Mouse (Mus musculus) heart, adult 2 months (tissue): ENCODE measurements at regions not wholly inside any gene's neighbourhood (a gene's known extent, or its start where the extent isn't known, plus 50 kb on each side); places are given as distances from the start of the nearest gene placed in this dataset.

Source experiments
- DNase-seq, 2 experiments: peaks; one replicate each; pipeline ENCODE4 v3.0.0; 2021
- H3K27ac ChIP-seq: fragments of 200-600 bp; 2 replicates; pipeline ENCODE4 v1.8.1; 2022
- H3K27me3 ChIP-seq: fragments of 200-500 bp; 2 replicates; pipeline ENCODE4 v1.6.1; 2012; ENCODE audit warnings: mild to moderate bottlenecking, low read length, inconsistent platforms, mixed read lengths; ENCODE audit not compliant: control insufficient read depth, insufficient read depth
- H3K36me3 ChIP-seq: fragments of 200-500 bp; 2 replicates; pipeline ENCODE4 v1.6.1; 2012; ENCODE audit warnings: low read length, inconsistent platforms; ENCODE audit not compliant: control insufficient read depth, insufficient read depth
- H3K4me1 ChIP-seq: fragments of 200-500 bp; 2 replicates; pipeline ENCODE4 v1.6.1; 2011; ENCODE audit warnings: low read length; ENCODE audit not compliant: control insufficient read depth, insufficient read depth
- H3K4me3 ChIP-seq: fragments of 200-600 bp; 2 replicates; pipeline ENCODE4 v1.8.1; 2022
- H3K79me2 ChIP-seq: fragments of 200-500 bp; replicated peaks from 2 replicates; pipeline ENCODE4 v1.6.1; 2012; ENCODE audit warnings: mild to moderate bottlenecking, inconsistent platforms, low read length, moderate library complexity, mixed read lengths; ENCODE audit not compliant: control insufficient read depth, insufficient read depth
- H3K9ac ChIP-seq: fragments of 200-500 bp; 2 replicates; pipeline ENCODE4 v1.6.1; 2012; ENCODE audit warnings: low read depth, mild to moderate bottlenecking, control low read depth, inconsistent platforms, low read length, mixed read lengths
- CTCF ChIP-seq: fragments of 200-600 bp; IDR thresholded peaks from 2 replicates; pipeline ENCODE4 v1.8.1; 2022; ENCODE audit warnings: antibody characterized with exemption, mild to moderate bottlenecking, moderate library complexity
- EP300 ChIP-seq: fragments of 200-500 bp; IDR thresholded peaks from 2 replicates; pipeline ENCODE4 v1.6.1; 2011; ENCODE audit warnings: low read depth, low read length, control low read depth; ENCODE audit not compliant: insufficient read depth
- POLR2A ChIP-seq: fragments of 200-500 bp; IDR thresholded peaks from 2 replicates; pipeline ENCODE4 v1.6.1; 2011; ENCODE audit warnings: mild to moderate bottlenecking, low read depth, low read length, control low read depth; ENCODE audit not compliant: insufficient read depth
- WGBS: fragments of 180-500 bp; shearing (Covaris S2); methylation state at CpG from one replicate; pipeline ENCODE4 v1.1.7; 2018; 5-methylcytosine and 5-hydroxymethylcytosine counted together
- intact Hi-C: fragments of 180-260 bp; cut with DNase I; formaldehyde crosslinking; loops from one replicate; pipeline ENCODE4 v1.15.1; 2025

DNA sequence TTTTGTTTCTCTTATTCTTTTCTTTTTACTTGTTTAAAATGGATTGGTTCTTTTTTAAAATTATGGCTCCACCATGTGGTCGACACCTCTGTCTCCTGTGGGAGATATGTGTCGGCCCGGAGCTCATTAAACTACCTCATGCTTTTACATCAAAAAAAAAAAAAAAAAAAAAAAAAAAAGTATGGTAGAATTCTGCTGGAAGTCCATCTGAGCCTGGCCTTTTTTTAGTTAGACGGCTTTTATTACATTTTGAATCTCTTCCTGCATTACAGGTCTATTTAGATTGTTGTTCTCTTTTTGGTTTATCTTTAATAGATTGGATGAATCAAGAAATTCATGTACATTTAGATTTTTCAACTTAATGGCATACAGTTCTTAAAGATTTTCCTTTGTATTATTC is 350.8 kb upstream of the Ascc3 start:
- intact Hi-C loops = no loop called here
- Histone ChIP-seq H3K36me3 (no peaks in the 10 kb centered on the region), H3K9ac (no peak overlapping the region), H3K27me3 (no peaks in the 10 kb centered on the region), H3K4me3 (no peak overlapping the region), H3K27ac (no peak overlapping the region), H3K79me2 (no peaks in the 10 kb centered on the region), H3K4me1 (no peaks in the 10 kb centered on the region)
- DNase-seq = no peak
- TF ChIP-seq EP300 = no peak
- TF ChIP-seq CTCF = no peak
- TF ChIP-seq POLR2A = no peak
- 60% methylated on average over 4 of the region's 4 CpGs for WGBS

DNA sequence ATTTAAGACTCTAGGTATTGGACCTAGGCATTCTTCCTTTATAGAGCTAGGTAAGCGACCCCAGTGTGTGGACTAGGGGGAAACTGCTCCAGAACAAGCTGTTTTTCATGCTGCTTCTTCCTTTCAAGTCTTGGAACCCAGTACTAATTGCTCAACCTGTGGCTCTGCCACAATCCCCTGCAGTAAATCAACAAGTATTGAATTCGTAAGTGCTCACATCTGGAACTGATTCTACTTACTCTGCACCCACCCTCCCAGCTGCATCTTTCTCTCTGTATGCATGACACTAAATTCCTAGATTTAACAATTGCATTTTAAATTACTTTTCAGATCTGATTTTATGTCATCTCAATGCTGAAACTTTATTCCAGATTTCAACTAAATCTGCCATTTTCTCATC is 388.9 kb upstream of the Ascc3 start:
- Histone ChIP-seq H3K4me3 (no peak overlapping the region), H3K36me3 (no peaks in the 10 kb centered on the region), H3K27ac (no peak overlapping the region), H3K79me2 (no peaks in the 10 kb centered on the region), H3K9ac (no peak overlapping the region), H3K4me1 (no peaks in the 10 kb centered on the region), H3K27me3 (no peaks in the 10 kb centered on the region)
- intact Hi-C loops = no loop called here
- TF ChIP-seq POLR2A (no peak), EP300 (no peak), CTCF (no peak)
- no peak for DNase-seq
- WGBS = 52% methylated on average over 2 of the region's 2 CpGs

DNA sequence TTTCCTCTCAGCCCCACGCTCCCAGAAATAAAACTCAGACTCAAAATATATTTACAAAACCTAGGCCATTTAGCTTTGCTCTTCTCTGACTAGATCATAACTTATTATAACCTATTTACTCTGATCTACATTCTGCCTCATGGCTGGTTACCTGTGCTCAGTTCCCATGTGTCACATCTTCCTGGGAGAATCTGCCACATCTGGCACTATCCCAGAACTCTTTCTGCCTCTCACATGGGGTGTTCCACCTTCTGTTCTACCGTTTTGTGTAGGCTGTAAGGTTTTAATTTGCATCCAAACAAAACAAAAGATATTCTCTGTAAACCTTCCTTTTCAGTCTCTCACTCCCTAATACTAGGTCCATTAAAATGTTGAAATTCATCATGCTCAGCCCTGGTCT is 390.8 kb upstream of the Ascc3 start:
- 38% methylated on average over 2 of the region's 2 CpGs for WGBS
- Histone ChIP-seq H3K36me3 (no peaks in the 10 kb centered on the region), H3K9ac (no peak overlapping the region), H3K4me3 (no peak overlapping the region), H3K4me1 (no peaks in the 10 kb centered on the region), H3K27ac (no peak overlapping the region), H3K79me2 (no peaks in the 10 kb centered on the region), H3K27me3 (no peaks in the 10 kb centered on the region)
- DNase-seq = no peak
- no peak for TF ChIP-seq EP300
- no peak for TF ChIP-seq POLR2A
- no peak for TF ChIP-seq CTCF
- intact Hi-C loops = no loop called here

DNA sequence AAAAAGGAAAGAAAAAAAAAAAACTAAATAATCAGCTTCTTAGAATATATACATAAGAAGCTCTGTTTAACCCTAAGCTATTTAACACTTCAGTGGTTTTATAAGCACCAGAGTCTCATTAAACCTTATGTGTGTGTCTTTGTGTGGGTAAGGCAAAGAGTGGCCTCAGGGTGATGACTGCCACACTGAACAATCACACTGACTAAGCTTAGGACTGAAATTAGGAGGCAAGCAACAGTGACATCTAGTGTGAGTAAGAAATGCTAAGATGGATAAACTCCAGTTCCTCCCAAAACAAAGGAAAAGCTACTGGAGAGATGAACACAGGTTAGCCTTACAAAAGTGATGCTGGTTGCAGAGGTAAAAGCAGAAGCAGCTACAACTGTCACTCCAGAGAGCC is 392.6 kb upstream of the Ascc3 start:
- Histone ChIP-seq H3K27ac (no peak overlapping the region), H3K36me3 (no peaks in the 10 kb centered on the region), H3K79me2 (no peaks in the 10 kb centered on the region), H3K4me3 (no peak overlapping the region), H3K27me3 (no peaks in the 10 kb centered on the region), H3K9ac (no peak overlapping the region), H3K4me1 (no peaks in the 10 kb centered on the region)
- no peak for TF ChIP-seq EP300
- 0 out of 2 replicates have a peak, but pooled peaks have one; percentile 1 for TF ChIP-seq CTCF
- DNase-seq = no peak
- intact Hi-C loops = no loop called here

DNA sequence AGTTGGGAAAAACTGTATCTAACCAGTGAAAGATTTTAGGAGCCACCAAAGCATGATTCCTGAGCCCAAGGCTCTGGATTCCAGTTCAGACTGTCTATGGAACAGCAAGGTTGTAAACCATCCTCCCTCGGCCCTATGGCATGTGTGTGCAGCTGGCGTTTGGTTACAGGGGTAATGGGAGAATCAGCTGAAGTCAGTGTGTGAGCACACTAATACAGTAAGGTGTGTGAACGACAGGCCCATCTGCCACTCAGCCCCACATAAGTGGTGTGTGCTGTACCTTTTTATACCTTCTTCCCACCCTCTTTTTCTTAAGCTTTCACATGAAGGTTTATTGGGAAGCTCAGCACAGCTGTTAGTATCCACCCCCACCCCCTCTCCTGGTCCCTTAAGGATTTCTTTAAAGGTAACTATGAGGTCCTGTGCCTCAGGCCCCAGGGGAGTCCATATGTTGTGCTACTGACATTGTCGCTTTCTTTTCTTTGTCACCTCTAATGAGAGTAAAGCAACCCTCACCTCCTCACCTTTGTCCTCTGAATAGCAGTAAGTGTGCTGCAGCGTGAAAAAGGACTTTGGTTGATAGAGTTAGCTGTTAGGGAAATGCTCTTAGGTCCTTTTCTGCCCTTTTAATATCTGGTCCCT is 394.5 kb upstream of the Ascc3 start:
- Histone ChIP-seq H3K79me2 (no peaks in the 10 kb centered on the region), H3K4me3 (no peak overlapping the region), H3K36me3 (no peaks in the 10 kb centered on the region), H3K9ac (no peak overlapping the region), H3K27me3 (no peaks in the 10 kb centered on the region), H3K4me1 (no peaks in the 10 kb centered on the region), H3K27ac (no peak overlapping the region)
- no peak for DNase-seq
- intact Hi-C loops = no loop called here
- TF ChIP-seq POLR2A (no peak), EP300 (no peak), CTCF (no peak)
- WGBS = 68% methylated on average over 5 of the region's 5 CpGs

DNA sequence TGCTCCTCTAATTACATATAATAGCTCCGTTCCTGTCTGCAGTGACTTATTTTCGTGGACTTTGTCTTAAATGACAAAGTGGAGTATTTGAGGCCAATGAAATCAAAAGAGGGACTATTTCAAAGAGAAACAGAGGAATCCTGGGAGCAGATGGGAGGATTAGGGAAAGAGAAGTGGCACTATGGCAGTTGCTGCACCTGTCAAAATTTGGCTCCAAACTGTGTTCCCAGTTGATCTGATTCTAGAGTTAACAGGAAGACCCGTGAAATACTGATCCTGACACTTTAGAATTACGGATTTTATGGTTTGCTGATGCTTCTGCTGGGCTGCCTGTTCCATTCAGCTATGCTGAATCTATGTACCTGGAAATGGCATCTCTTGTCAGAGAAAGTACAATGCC is 401.7 kb upstream of the Grik2 start:
- intact Hi-C loops = no loop called here
- no peak for DNase-seq
- H3K27me3 ChIP-seq = no peaks in the 10 kb centered on the region
- 72% methylated on average over 4 of the region's 4 CpGs for WGBS
- no peaks in the 10 kb centered on the region for H3K4me1 ChIP-seq
- TF ChIP-seq POLR2A (no peak), CTCF (no peak), EP300 (no peak)
- H3K79me2 ChIP-seq = no peaks in the 10 kb centered on the region
- H3K4me3 ChIP-seq = no peak overlapping the region
- H3K36me3 ChIP-seq = no peaks in the 10 kb centered on the region
- no peak overlapping the region for H3K9ac ChIP-seq
- H3K27ac ChIP-seq = no peak overlapping the region
